Mouse (Mus musculus) liver, embryonic 12.5 days (tissue): ENCODE results near the gene Vmn1r230. TPM values are rescaled to one million over a fixed set of nuclear protein-coding genes. Genes with fewer than 3 reads are reported as not detected.

ENCODE experiments used
- ATAC-seq: fragments of 200-750 bp; cut with Nextera tagmentation; 2 replicates; pipeline ENCODE4 v1.8.0; 2017; ENCODE audit warnings: moderate number of reproducible peaks, mild to moderate bottlenecking, moderate library complexity
- H3K27ac ChIP-seq: fragments of 300-500 bp; sonication (generic); 2 replicates; pipeline ENCODE4 v1.5.1; 2016; ENCODE audit warnings: mild to moderate bottlenecking
- H3K27me3 ChIP-seq: fragments of 300-500 bp; sonication (generic); replicated peaks from 2 replicates; pipeline ENCODE4 v1.6.1; 2016; ENCODE audit warnings: mild to moderate bottlenecking, moderate library complexity
- H3K36me3 ChIP-seq: fragments of 300-500 bp; sonication (generic); 2 replicates; pipeline ENCODE4 v1.6.1; 2016; ENCODE audit warnings: mild to moderate bottlenecking, moderate library complexity
- H3K4me1 ChIP-seq: fragments of 300-500 bp; sonication (generic); 2 replicates; pipeline ENCODE4 v1.6.1; 2016
- H3K4me2 ChIP-seq: fragments of 300-500 bp; sonication (generic); 2 replicates; pipeline ENCODE4 v1.6.1; 2016; ENCODE audit warnings: mild to moderate bottlenecking, moderate library complexity
- H3K4me3 ChIP-seq: fragments of 300-500 bp; sonication (generic); 2 replicates; pipeline ENCODE4 v1.5.1; 2016; ENCODE audit warnings: mild to moderate bottlenecking, moderate library complexity
- H3K9ac ChIP-seq: fragments of 300-500 bp; sonication (generic); 2 replicates; pipeline ENCODE4 v1.6.1; 2016; ENCODE audit warnings: mild to moderate bottlenecking, moderate library complexity
- H3K9me3 ChIP-seq: fragments of 300-500 bp; sonication (generic); replicated peaks from 2 replicates; pipeline ENCODE4 v1.6.1; 2016; ENCODE audit warnings: mild to moderate bottlenecking, moderate library complexity
- WGBS: fragments of 180-500 bp; shearing (Covaris S2); methylation state at CpG from one replicate; pipeline ENCODE4 v1.1.7; 2016; ENCODE audit not compliant: insufficient replicate concordance; 5-methylcytosine and 5-hydroxymethylcytosine counted together
- polyA plus RNA-seq: library from polyadenylated mRNA; unstranded; fragments of >200 nt; fragmentation: Nextera tagmentation; extraction: Ambion mirVana; gene quantifications from 2 replicates; pipeline ENCODE4 v1.2.1, GENCODE M21; 2016

Gene Vmn1r230
- polyA plus RNA-seq: not detected in 2 replicates

GRCm38 (mm10) chr17:20840144-20840543 is at the start of gene Vmn1r230:
Gene Vmn1r230, plus strand, starts transcription at chr17:20840444.
- Histone ChIP-seq H3K9me3 (no peaks in the 10 kb centered on the region), H3K36me3 (no peaks in the 10 kb centered on the region), H3K27me3 (no peaks in the 10 kb centered on the region), H3K4me1 (no peaks in the 10 kb centered on the region), H3K27ac (no peak within 1 kb of the TSS), H3K4me2 (no peak within 1 kb of the TSS), H3K9ac (no peak within 1 kb of the TSS), H3K4me3 (no peak within 1 kb of the TSS)
- WGBS: 0% methylated on average over 1 of the region's 1 CpGs
- no peak for ATAC-seq

GRCm38 (mm10) chr17:20811255-20811654 is 29.0 kb upstream of the Vmn1r230 start, which contains the start of gene Vmn1r229:
Gene Vmn1r229, plus strand, starts transcription at chr17:20811555.
- Histone ChIP-seq H3K4me1 (no peaks in the 10 kb centered on the region), H3K4me3 (no peak within 1 kb of the TSS), H3K27me3 (no peaks in the 10 kb centered on the region), H3K27ac (no peak within 1 kb of the TSS), H3K36me3 (no peaks in the 10 kb centered on the region), H3K9me3 (no peaks in the 10 kb centered on the region), H3K4me2 (no peak within 1 kb of the TSS), H3K9ac (no peak within 1 kb of the TSS)
- no peak for ATAC-seq
- 20% methylated on average over 1 of the region's 1 CpGs for WGBS

Other genes starting within 250 kb of the Vmn1r230 start
- gene Vmn2r110, start 244.0 kb upstream of the Vmn1r230 start, polyA plus RNA-seq: 0.04 TPM in 1 of 2 replicates, not detected in the other
- gene Fpr-rs3, start 215.6 kb upstream of the Vmn1r230 start, polyA plus RNA-seq: not detected in 2 replicates
- not detected in 2 replicates for gene Vmn1r226, start 157.6 kb upstream of the Vmn1r230 start, polyA plus RNA-seq
- gene Vmn1r227, start 110.6 kb upstream of the Vmn1r230 start, polyA plus RNA-seq: not detected in 2 replicates
- gene Vmn1r228, start 54.3 kb upstream of the Vmn1r230 start, polyA plus RNA-seq: not detected in 2 replicates
- not detected in 2 replicates for gene Vmn1r229, start 28.9 kb upstream of the Vmn1r230 start, polyA plus RNA-seq
- not detected in 2 replicates for gene Vmn1r231, start 64.6 kb downstream of the Vmn1r230 start, polyA plus RNA-seq
- not detected in 2 replicates for gene Vmn1r232, start 79.3 kb downstream of the Vmn1r230 start, polyA plus RNA-seq
- 142 and 143 TPM in 2 replicates for gene Ppp2r1a, start 104.9 kb downstream of the Vmn1r230 start, polyA plus RNA-seq
- not detected in 2 replicates for gene Vmn1r233, start 156.0 kb downstream of the Vmn1r230 start, polyA plus RNA-seq
- gene Zfp160, start 168.5 kb downstream of the Vmn1r230 start, polyA plus RNA-seq: 6.4 and 6.9 TPM in 2 replicates